Mouse (Mus musculus) small intestine, adult 2 months (tissue): ENCODE data around the gene Mip.

Experiments used
- CTCF ChIP-seq: fragments of 200-500 bp; IDR thresholded peaks from 2 replicates; pipeline ENCODE4 v1.5.1; 2012; ENCODE audit warnings: low read depth, mild to moderate bottlenecking, control low read depth, inconsistent platforms, low read length, moderate library complexity, mixed read lengths; ENCODE audit not compliant: insufficient replicate concordance, insufficient read length; ENCODE audit errors: extremely low read depth
- POLR2A ChIP-seq: fragments of 200-500 bp; IDR thresholded peaks from 2 replicates; pipeline ENCODE4 v1.6.1; 2012; ENCODE audit warnings: low read depth, mild to moderate bottlenecking, control low read depth, inconsistent platforms, low read length, moderate library complexity

DNA sequence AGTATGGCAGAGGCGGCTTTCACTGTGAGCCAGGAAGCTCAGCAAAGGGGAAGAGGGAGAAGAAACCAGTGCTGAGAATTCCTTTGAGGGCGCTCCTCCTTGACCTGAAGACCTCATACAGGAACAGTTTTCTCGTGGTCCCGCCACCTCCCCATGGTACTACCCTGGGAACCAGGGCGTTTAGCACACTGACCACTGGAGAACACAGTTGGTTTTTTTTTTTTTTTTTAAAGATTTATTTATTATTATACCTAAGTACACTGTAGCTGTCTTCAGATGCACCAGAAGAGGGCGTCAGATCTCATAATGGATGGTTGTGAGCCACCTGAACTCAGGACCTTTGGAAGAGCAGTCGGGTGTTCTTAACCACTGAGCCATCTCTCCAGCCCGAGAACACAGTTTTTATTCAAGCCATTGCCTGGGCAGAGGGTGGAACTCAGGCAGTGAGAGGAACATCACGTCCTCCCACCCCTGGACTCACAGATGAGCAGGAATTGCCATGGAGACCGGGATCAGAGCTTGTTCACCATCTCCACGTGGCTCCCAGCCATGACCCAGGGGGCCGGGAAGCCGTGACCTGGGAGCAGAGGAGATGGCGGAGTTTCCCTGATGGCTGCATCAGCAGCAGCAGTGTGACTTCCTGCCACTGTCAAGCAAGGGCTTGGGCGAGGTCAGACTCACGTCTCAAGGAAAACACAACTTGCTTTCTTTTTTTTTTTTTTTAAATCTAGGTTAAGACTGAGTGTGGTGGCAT lies 3.9 kb upstream of the Mip start:
- TF ChIP-seq POLR2A, result no peak
- TF ChIP-seq CTCF, result no peak
